Mouse (Mus musculus): ENCODE measurements around the gene Gm49354. TPM values are rescaled to one million over a fixed set of nuclear protein-coding genes. Genes with fewer than 3 reads are reported as not detected.
A peak's percentile ranks its signal among the peaks of the same experiment; 100 is the strongest.
"Not testable (repeated sequence)": the region's sequence is repeated elsewhere in the genome, so short reads cannot be mapped to it uniquely, and the experiment has no call there.

The Gm49354 gene
- total RNA-seq, 2 experiments from 2014 or later: not detected

DNA sequence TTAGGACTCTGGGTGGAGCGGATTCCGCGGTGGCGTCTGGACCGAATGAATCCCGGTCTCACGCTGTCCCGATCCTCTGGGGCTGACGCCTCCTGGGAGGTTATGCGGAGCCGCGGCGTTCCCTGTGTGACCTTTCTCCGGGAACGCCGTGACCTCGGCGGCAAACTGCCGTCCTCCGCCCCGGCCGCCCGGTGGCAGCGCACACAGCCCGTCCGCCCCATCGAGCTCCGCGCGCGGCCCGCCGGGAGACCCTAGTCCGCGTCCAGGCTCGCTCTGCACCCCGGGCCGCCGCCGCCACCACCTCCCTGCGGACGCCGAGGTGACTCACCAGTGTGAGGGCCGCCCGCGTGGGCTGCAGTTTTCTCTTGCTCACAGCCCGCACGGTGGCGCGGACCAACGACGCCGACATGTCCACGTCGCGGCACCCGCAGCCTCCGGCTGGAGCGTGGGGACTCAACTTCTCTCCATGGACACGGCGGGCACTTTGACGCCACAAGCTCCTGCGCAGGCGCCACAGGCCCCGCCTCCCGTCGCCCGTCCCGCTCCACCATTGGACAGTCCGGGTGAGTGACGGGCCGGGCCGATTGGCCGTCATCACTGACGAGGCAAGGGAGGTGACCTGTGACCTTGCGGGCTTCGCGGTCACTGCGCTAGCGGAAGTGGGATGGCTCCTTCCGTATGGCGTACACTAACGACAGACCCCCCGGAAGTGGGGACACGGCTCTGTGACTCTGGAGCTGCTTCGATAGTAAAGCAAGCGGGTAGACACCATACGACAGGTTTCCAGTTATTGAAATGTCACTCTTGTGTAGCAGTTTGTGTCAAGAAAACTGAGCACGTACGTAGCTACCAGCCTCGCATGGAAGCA is 12.5 kb downstream of the Gm49354 start, which contains the start of gene Isca1:
Gene Isca1, minus strand, starts transcription at position 515 of the 868 bp plus-strand sequence.
- ATAC-seq (ENCODE audit: poor library complexity, severe bottlenecking): peak; percentile 87

DNA sequence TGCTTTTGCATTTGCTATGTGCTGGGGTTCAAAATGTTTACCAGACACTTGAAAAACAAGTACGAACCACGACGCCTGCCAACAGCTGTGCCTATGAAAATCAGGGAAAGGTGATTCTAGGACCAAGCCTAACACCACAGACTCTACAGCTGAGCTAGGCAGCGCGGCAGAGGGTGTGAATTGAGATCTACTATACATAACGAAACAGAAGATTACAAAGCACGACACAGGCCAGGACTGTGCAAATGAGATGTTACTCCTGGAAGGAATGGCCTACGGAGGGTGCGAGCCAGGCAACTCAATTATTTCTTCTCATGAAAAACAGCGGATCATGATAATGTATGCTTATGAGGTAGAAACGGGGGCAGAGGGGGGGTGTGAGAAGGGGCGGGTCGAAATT is 13.5 kb downstream of the Gm49354 start:
- ATAC-seq (ENCODE audit: poor library complexity, severe bottlenecking): no peak

DNA sequence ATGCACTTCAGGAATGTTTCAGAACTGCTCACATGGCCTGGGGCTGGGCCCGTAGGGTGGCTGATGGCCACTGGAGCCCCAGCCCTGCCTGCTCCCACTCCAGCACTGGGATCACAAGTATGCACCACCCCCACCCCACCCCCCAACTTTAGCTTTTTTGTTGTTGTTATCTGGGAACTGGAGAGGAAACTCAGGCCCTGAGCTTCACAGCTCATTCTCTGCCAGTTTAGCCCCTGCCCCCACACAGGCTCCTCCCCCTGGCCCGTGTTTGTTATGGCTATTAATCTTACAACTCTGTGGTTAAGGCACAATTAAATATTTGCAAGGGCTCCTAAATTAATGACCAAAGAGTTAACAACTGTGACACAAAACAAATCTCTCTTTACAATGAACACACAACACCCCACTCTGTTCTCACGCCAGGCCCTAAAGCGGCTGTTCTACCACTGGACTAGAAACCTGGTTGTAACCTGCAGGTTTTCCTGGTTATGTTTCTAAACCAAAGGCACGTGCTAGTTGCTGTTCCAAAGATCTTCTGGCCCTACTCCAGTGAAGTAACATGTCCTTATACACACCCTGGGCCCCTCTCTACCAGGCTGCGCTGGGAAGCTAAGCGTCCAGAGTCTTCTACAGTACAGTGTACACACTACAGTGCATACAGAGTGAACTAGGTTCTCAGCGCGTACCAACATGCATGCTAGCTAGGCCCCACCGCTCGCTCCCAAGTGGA is 15.1 kb downstream of the Gm49354 start:
- no peak for ATAC-seq (ENCODE audit: poor library complexity, severe bottlenecking)

DNA sequence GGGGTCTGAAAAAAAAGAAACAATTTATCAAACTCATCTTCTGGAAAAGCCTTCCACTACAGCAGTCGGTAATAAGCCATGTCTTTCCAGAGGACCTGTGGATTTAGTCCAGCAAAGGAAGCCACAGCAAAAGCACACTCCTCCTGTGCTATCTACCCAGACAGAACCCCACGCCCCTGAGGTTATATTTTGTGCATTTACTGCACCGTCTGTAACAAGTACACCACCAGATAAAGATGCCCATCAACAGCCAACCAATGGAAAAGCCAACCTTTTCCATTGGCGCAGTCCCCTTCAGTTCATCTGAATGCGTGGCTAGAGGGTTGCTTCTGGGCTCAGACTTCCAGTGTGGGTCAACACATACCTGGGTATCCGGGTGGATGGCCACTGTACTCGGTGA is 19.3 kb downstream of the Gm49354 start:
- ATAC-seq (ENCODE audit: poor library complexity, severe bottlenecking): no peak; the same call in 1 of the 2 replicates

DNA sequence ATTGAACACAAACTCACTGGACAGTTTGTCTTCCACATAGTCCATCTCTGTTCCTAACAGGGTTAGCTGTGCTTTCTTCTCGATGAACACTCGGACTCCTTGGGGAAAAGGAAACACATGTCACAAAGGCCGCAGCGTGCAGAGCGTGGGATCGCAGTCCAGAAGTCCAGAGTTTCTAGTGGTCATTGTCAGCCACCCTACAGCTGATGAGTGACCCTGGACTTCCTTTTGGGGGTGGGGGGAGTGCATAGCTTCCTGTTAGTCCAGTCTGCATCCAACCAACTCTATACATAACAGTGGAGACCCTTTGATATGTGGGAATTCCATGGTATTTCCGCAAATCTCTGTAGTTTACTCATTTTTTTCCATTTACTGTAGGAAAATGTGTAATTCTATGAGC is 25.1 kb downstream of the Gm49354 start:
- no peak for ATAC-seq (ENCODE audit: poor library complexity, severe bottlenecking)

DNA sequence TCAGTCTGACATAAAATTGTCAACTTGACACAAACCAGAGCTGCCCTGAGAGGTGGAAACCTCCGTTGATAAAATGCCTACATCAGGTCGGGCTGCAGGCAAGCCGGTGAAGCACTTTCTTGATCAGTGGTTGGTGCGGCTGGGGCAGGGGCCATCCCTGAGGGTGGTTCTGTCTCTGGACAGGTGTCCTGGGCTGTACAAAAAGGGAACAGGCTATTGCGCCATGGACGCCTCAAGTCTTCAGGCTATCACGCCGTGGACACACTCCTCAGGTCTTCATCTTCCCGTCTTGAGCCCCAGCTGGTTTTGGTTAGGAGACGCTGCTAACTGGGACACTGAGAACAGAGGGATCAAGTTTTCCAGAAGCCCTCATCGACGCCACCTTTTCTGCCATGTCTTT is 31.7 kb downstream of the Gm49354 start:
- peak; percentile 75 for ATAC-seq (ENCODE audit: poor library complexity, severe bottlenecking)

DNA sequence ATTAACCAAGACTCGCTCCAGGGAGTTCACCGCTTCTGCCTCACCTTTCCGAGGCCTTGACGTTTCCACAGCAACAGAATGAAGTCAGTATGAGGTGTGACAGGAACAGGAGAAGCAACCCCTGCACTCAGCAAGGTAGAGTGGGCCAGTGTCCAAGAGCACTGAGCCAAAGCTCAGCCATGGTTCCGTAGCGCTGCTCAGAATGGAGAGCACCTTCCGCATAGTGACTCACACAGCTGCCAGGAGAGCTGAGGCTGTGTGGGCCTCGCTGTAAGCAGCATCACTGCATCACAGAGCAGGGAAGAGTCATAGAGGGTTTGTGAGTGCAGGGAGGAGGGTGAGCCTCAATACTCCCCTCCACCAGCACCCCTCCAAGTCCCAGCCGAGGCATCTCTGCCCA is 35.3 kb downstream of the Gm49354 start, which contains the start of gene 1700014D04Rik:
Gene 1700014D04Rik, minus strand, starts transcription at position 42 of the 400 bp plus-strand sequence.
- ATAC-seq (ENCODE audit: poor library complexity, severe bottlenecking): no peak

DNA sequence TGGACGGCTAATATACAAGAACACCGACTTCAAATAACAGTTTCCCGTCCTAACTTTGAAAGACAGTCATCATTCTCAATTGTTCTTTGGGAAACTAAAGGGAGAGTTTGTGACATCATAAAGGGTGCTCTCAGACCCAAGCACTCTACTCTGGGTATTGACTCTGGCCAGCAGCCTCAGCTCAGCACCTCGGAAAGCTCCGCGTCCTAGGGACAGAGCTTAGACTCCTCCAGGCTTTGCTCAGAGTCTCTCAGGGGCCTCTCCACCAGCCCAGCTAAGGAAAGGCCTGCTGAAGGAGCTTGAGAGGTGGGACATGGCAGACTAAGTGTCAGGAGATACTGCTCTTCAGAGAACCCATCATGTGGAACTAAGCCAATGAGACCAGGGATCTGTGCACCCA is 35.9 kb downstream of the Gm49354 start:
- no peak for ATAC-seq (ENCODE audit: poor library complexity, severe bottlenecking)

DNA sequence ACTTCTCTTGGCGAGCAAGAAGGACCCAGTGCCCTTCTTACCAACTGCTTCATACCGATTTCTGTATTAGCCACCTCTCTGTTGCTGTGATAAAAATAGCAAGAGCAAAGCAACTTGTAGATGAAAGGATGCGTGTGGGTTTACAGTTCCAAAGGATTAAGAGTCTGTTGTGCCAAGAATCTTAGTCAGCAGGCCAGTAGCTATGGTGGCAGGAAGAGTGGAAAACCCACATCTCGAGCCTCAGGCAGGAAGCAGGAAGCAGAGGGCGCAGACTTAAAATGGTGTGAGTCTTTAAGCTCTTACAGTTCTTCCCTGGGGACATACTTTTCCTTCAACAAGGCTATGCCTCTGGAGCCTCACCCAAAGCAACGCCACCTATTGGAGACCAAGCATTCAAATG is 36.6 kb downstream of the Gm49354 start:
- ATAC-seq (ENCODE audit: poor library complexity, severe bottlenecking): no peak

DNA sequence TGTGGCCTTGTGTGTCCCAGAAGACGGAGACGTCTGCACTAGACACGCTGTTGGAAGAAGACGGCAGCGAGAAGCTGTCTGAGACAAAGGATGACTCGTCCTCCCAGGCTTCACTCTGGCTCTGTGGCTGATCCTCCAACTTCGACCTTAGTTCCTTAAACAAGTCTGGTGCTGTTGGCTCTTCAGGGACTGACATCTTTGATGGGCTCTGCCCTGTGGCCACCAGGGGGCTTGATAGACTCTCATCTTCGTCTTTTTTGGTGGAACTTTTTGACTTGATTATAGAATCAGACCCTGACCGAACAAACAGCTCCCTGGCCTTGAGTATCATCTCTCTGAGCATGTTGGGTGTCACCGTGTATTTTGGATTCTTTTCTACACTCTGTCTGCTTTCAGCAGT is 40.3 kb downstream of the Gm49354 start:
- ATAC-seq (ENCODE audit: poor library complexity, severe bottlenecking): peak; percentile 78

DNA sequence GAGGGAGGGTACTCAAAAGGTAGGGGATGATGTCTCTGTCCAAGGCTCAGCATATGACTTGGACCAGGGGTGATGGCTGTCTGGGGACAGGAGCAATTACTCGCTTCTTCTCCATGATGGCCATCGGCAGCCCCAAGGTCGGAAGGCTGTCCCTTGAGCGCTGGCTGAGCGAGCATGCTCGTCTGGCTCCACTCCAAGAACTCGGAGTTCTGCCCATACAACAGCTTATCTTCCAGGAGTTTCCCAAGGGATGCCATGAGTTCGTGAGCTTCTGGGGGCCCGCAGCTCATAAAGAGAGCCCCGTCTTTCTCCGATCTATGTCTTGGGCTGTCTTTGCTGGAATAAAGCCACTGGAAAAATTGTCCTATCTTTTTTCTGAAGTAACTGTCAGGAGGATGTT is 40.9 kb downstream of the Gm49354 start:
- ATAC-seq (ENCODE audit: poor library complexity, severe bottlenecking): no peak

DNA sequence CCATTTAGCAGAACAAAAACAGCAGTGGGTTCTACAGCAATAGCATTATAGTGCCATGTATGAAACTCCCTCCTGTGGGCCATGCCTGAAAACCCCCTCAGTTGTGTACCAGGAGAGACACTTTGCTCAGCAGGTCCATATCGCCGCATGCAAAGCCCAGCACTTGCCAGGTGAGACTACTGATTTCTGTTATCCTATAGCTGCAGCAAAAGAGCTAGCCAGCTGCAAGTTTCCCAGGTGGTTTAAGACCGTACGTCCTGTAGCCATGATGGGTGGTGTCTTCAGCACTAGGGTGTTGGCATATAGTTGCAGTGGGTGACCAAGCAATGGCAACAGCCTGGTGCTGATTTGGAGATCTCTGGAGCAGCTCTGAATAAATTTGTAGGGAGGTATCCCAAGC is 42.6 kb downstream of the Gm49354 start:
- no peak for ATAC-seq (ENCODE audit: poor library complexity, severe bottlenecking)

DNA sequence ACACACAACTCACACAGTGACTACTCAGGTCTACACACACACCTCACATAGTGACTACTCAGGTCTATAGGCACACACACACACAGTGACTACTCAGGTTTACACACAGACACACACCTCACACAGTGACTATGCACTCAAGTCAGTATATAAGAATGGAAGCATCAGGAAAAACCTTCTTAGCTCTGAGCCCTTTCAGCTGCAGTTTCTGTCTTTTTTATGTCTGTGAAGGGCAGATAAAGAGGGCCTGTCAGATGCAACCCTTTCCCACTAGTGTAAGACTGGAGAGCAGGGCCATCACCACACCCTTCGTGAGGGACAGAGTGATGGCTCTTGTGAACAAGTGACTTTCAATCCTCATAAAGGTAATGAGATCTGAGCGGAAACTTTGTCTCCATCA is 43.6 kb downstream of the Gm49354 start:
- no peak for ATAC-seq (ENCODE audit: poor library complexity, severe bottlenecking)

DNA sequence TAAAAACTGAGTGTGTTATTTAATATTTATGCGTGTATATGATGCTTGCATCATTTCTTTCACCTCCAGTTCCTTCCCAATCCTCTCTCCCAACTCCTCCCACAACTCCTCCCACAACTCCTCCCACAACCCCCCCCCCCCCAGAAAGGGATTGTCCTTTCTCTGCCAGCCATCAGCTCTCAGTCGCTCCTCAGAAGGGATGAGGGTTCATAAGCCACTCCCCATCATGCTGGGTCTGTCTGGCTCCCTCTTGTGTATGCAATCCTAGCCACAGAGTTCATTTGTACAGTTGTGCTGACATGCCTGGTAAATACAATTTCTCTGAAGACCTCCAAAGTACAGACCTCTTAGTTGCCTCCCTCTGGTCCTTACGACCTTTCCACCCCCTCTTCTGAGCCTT is 46.9 kb downstream of the Gm49354 start:
- ATAC-seq (ENCODE audit: poor library complexity, severe bottlenecking): peak; percentile 64

DNA sequence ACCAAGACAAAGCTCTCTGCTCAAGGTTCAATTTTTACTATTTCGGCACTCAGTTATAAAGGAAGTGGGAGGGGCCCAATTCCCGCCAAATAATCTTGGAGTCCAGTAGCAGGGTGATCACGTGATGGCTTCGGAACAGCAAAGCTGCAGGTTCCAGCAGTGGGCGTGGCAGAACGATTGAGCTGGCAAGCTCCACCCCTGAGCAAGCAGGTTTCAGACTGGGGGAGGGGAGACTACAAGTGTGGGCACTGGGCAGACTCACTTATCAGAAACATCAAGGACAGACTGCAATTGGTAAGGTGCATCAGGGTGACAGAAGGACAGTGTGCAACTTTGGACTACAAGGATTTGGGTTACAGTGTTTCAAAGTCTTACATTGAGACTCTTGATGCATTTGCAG is 47.7 kb downstream of the Gm49354 start:
- ATAC-seq (ENCODE audit: poor library complexity, severe bottlenecking): not testable (repeated sequence)

DNA sequence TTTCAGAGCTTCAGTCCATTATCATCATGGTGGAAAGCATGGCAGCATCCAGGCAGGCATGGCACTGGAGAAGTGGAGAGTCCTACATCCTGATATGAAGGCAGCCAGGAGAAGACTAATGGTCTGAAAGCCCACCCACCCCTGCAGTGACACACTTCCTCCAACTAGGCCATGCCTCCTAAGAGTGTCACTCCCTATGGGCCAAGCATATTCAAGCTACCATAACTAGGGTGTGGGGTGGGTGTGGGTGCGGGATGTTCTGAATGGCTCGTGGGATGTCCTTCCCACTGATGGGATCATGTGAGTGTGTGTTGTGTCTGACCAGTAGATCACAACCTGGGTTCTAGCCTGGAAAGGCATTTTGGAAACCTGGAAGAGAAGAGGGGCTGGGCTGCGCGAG is 48.1 kb downstream of the Gm49354 start:
- no peak for ATAC-seq (ENCODE audit: poor library complexity, severe bottlenecking)

DNA sequence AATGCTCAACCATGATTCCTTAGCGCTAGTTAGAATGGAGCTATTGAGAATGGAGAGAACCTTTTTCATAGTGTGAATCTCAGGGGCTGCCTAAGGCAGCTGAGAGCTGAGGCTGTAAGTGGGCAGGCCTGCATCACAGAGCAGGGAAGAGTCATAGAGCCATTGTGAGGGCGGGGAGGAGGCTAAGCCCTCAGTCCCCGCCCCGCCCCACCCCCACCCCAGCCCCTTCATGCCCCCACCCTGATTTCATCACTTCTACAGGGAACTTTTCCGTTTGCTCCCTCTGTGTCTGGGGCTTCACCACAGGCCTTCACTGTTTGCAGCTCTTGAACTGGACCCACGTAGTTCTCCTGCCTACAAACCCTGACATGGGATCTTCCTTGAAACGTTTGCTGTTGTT is 50.4 kb downstream of the Gm49354 start, which contains the start of gene Spata31d1d:
Gene Spata31d1d, minus strand, starts transcription at position 101 of the 400 bp plus-strand sequence.
- no peak for ATAC-seq (ENCODE audit: poor library complexity, severe bottlenecking)

DNA sequence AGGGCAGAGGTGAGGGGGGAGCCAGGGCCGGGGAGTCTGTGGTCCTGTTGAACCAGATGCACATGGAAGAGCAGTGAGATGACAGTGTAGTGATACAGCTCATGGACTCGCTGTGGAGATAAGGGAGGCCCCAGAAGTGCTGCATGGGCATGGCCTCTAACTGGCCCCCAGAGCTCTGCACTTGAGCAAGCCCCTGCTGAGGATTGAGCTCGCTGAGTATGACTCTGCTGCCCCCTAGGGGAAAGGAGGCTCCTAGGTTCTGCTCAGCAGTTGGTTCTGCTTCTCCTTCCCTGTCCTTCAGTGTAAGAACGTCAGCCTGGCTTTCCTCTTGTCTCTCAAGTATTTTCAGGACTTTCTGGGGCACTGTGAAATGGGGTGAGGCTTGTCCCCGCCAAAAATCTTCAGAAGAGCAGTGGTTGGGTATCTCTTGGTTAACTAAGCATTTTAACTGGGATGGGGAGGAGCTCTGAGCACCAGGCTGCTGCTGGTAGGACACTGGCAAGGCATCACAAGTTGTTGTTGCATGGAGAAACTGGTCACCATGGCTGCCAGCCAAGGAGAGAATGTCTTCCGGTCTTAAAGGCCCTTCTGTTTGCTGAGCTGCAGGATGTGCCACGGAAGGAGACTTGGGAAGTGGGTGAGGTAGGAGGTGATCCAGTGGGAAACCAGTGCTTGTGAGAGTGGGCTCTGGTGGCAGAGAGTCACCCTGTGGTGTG is 53.5 kb downstream of the Gm49354 start:
- peak; percentile 96 for ATAC-seq (ENCODE audit: poor library complexity, severe bottlenecking)

DNA sequence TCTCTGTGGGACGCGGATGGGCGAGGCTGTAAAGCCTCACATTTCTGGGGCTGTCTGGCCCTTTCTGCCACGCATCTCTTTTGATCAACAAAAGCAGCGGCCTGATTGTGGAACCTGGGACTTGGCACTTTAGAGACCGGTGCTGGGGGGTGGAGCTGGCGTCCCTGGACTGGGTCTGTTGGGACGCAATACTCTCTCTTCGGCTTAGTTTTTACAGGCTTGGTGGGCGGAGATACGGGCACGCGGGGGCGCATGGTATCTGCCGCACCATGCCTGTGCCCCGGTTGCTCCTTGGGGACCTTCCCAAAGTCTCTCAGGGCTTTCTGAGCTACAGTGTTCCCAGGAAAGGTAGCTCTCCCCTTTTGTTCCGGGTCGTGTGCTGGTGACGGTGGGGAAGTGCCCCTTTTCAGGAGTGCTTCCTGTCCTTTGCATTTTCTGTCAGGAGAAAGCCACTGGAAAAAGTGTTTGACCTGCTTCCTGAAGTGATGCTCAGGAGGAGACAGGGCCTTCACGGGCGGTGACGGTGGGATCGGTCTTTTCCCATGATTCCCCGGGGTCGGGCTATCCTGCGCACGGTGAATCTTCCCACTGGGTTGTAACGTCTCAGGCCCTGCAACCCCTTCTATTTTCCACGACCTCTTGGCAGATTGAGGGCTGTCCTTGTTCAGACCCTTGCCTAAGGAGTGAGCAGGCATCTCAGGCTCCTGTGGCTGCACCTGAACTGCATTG is 55.7 kb downstream of the Gm49354 start:
- ATAC-seq (ENCODE audit: poor library complexity, severe bottlenecking): no peak

DNA sequence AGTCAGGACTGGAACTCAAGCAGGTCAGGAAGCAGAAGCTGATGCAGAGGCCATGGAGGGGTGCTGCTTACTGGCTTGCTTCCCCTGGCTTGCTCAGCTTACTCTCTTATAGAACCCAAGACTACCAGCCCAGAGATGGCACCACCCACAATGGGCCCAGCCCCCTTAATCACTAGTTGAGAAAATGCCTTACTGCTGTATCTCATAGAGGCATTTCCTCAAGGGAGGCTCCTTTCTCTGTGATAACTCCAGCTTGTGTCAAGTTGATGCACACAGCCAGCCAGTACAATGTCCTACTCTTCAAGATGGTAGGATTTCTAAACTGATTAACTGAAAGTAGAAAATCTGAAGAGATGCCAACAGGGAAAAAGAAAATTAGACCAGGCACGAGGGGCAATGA is 60.0 kb downstream of the Gm49354 start:
- ATAC-seq (ENCODE audit: poor library complexity, severe bottlenecking): not testable (repeated sequence)

DNA sequence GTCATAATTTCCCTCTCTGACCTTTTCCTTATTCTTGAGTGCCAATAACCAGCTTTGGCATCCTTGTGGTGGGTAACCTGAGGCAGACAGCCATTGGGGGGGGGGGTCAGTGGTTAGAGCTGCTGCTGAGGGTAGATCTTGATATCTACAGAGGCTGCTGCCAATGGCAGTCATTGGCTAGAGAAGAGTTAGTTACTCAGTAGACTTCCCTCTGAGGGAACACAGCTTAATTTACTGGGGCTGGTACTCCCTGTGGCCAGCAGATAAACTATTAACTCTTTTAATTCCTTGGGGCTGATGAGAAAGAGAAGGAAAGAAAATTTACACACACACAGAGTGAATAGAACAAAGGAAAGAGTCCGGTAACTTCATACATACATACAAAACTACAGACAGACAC is 62.6 kb downstream of the Gm49354 start:
- no peak for ATAC-seq (ENCODE audit: poor library complexity, severe bottlenecking)
